Mouse (Mus musculus) midbrain, embryonic 10.5 days (tissue): ENCODE measurements at regions not wholly inside any gene's neighbourhood (a gene's known extent, or its start where the extent isn't known, plus 50 kb on each side); places are given as distances from the start of the nearest gene placed in this dataset.

Experiments
- DNase-seq: peaks from one replicate; pipeline ENCODE4 v3.0.0-alpha.2; 2017; ENCODE audit warnings: low spot score
- H3K27ac ChIP-seq: fragments of 300-500 bp; sonication (generic); replicated peaks from 2 replicates; pipeline ENCODE4 v1.5.1; 2016; ENCODE audit warnings: mild to moderate bottlenecking
- H3K27me3 ChIP-seq: fragments of 300-500 bp; sonication (generic); 2 replicates; pipeline ENCODE4 v1.6.1; 2016; ENCODE audit warnings: low read depth, mild to moderate bottlenecking; ENCODE audit not compliant: poor library complexity, severe bottlenecking
- H3K36me3 ChIP-seq: fragments of 300-500 bp; sonication (generic); 2 replicates; pipeline ENCODE4 v1.6.1; 2016; ENCODE audit warnings: mild to moderate bottlenecking, moderate library complexity
- H3K4me1 ChIP-seq: fragments of 300-500 bp; sonication (generic); 2 replicates; pipeline ENCODE4 v1.6.1; 2016
- H3K4me3 ChIP-seq: fragments of 300-500 bp; sonication (generic); 2 replicates; pipeline ENCODE4 v1.5.1; 2016; ENCODE audit warnings: mild to moderate bottlenecking, moderate library complexity
- H3K9me3 ChIP-seq: fragments of 300-500 bp; sonication (generic); replicated peaks from 2 replicates; pipeline ENCODE4 v1.6.1; 2016; ENCODE audit warnings: mild to moderate bottlenecking
- WGBS: fragments of 180-500 bp; shearing (Covaris S2); methylation state at CpG from one replicate; pipeline ENCODE4 v1.1.7; 2016; 5-methylcytosine and 5-hydroxymethylcytosine counted together

DNA sequence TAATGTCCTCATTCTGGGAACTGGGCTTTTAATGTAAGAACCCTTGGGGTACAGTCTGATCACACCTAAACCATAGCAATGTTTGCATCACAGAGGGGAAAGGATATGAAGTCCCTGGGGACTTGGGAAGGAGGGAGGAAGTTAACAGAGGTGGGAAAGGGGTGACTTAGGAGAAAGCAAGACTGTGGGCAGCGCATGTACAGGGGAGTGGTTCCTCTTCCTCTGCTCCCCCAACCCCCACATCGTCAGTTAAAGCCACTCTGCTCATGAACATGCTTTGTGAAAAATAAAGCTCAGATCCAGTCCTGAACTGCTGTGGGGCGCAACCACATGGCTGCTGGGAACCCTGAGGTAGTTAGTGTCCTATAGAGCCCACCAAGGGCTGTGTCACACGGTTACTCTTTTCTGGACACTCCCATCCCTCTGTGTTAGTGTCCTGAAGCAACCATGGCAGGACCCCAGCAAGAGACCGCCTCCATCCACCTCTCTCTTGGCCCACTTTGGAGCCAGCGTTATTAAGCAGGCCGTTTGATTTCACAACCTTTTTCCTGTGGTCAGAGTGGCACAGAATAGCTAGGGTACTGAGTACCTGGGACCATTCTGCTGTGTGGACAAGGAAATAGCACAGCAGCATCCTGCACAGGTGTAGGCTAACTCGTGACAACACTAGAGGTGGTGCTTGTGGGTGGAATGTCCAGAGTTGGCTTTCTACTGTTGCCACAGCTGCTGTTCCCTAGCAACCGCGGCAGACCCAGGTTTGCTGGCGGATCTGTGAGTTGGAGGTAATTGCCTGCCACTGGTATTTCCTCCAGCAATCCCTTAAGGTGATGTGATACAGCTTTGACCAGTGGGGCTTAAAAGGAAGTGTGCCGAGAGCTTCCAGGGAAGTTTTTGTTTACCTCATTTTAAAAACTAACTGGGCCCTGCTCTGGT lies 50.3 kb upstream of the Cpeb4 start:
- H3K4me1 ChIP-seq: peaks cover 16% of the 10 kb centered on the region; the same call in 1 of the 2 replicates
- no peaks in the 10 kb centered on the region for H3K9me3 ChIP-seq
- no peak overlapping the region for H3K4me3 ChIP-seq
- DNase-seq: no peak
- H3K36me3 ChIP-seq: no peaks in the 10 kb centered on the region
- 74% methylated on average over 12 of the region's 12 CpGs for WGBS
- peaks cover 12% of the 10 kb centered on the region; the same call in 1 of the 2 replicates for H3K27me3 ChIP-seq
- H3K27ac ChIP-seq: no peak overlapping the region
